Mouse (Mus musculus): Measurements from ENCODE around the gene Rnf212.

DNA sequence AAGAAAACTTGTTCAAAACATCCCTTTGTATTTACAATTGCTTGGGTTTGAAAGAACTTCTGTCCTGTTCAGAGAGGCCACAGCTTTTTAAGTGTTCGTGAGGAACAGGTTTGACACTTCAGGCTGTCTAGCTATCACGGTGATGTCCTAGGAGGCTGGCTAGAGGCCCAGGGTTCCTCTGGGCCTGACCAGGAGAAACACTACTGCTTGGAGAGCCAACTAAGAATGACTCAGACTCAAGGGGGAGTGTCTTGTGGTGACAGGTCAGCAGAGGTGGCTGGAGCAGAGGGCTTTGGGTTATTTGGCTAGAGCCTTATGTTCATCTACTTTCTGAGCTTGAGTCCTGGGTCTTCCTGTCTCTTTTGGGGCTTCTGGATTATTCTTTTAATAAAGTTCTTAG is 50.8 kb downstream of the Rnf212 start:
- TF ChIP-seq POLR2A (IDR thresholded peaks at IDR 0.05; ENCODE audit: borderline replicate concordance, extremely low read depth, low read depth, low read length): no peak
- no peak for TF ChIP-seq CTCF (IDR thresholded peaks at IDR 0.05; ENCODE audit: insufficient read depth, low read length)

Data from lung, adult 2 months (tissue).